9 mouse cellular contexts compared by ENCODE assay signal in the genomic region with DNA sequence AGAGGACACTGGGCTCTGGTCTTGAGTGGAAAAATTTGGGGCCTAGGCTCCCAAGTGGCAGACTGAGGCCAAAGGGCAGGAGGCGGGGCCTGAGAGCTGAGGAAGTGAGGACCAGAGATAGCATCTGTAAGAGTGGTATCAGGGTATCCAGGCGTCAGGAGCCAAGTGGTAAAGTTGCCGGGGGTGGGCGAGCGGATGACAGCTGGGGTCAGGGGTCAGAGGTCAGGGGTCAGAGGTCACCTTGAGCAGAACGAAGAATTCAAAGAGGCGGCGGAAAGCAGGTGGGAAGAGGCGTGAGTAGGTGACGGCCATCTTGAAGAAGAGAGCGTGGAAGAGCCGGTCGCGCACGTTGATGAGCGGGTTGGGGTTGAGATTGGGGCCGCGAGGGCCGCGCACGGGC. TPM values are rescaled to one million over a fixed set of nuclear protein-coding genes. Genes with fewer than 3 reads are reported as not detected.
DNase-seq lines count a peak whose midpoint lies in the region; ATAC-seq and TF ChIP-seq lines count a peak whose summit lies in the region.
"Had no signal": no experiment of that assay in that cellular context is flagged by ENCODE, and none has a peak within 500 bp of the region (broad histone marks: within the 10 kb centered on the region; RNA-seq: fewer than 3 reads in every experiment).

No protein-coding gene starts in this region.

- peak overlapping the region; percentile 77 to 85 for H3K4me3 ChIP-seq in MEL (ENCODE audit: control insufficient read depth in 1 of 2, insufficient read depth in 1 of 2, low read depth in 2 of 2, low read length in 2 of 2)
- H3K4me3 ChIP-seq in hindbrain, embryonic 14.5 days (replicated peaks; ENCODE audit: low read length) = peak overlapping the region; percentile 48
- H3K4me3 ChIP-seq in left cerebral cortex, adult 2 months = peak overlapping the region; percentile 77

- H3K9me3 ChIP-seq in MEL (replicated peaks; ENCODE audit: insufficient read depth, low read length) = no peaks in the 10 kb centered on the region
- H3K9me3 ChIP-seq in hindbrain, embryonic 14.5 days (ENCODE audit: control insufficient read depth, low read length) = no peaks in the 10 kb centered on the region

- TF ChIP-seq EP300 in MEL (IDR thresholded peaks at IDR 0.05; ENCODE audit: low read depth in 1 of 2, low read length in 2 of 2) = peak in 1 of 2 experiments; percentile 57; a peak in 3 of 4 replicates

- peak in 1 of 2 experiments; percentile 40; a peak in 1 of 4 replicates for TF ChIP-seq POLR2A in MEL (IDR thresholded peaks at IDR 0.05; ENCODE audit: control insufficient read depth in 1 of 2, insufficient read depth in 1 of 2, low read depth in 1 of 2, low read length in 2 of 2, poor library complexity in 1 of 2)

- H3K79me2 ChIP-seq in MEL (ENCODE audit: control insufficient read depth, insufficient read depth, low read length, poor library complexity) = peaks cover 30% of the 10 kb centered on the region

- H3K4me1 ChIP-seq in MEL (ENCODE audit: control insufficient read depth in 1 of 2, insufficient read depth in 2 of 2, low read length in 2 of 2) = peaks cover 0 to 11% of the 10 kb centered on the region in 2 experiments; a peak in 2 of 4 replicates
- H3K4me1 ChIP-seq in hindbrain, embryonic 14.5 days (replicated peaks; ENCODE audit: control insufficient read depth, insufficient read depth, low read length) = peaks cover 28% of the 10 kb centered on the region

- no peaks in the 10 kb centered on the region for H3K27me3 ChIP-seq in MEL (ENCODE audit: control insufficient read depth in 1 of 2, insufficient read depth in 2 of 2, low read length in 2 of 2)
- peaks cover 17% of the 10 kb centered on the region for H3K27me3 ChIP-seq in hindbrain, embryonic 14.5 days (ENCODE audit: control insufficient read depth, insufficient read depth, low read length)

- no peak for TF ChIP-seq RAD21 in MEL (IDR thresholded peaks at IDR 0.05; ENCODE audit: low read depth, low read length)

- no peak for ATAC-seq in hindbrain, embryonic 14.5 days (ENCODE audit: low FRiP score)

- H3K9ac ChIP-seq in MEL (ENCODE audit: control insufficient read depth, low read depth, low read length, poor library complexity, severe bottlenecking) = peak overlapping the region; percentile 85
- H3K9ac ChIP-seq in hindbrain, embryonic 14.5 days = peak overlapping the region; percentile 82

- H3K27ac ChIP-seq in MEL (ENCODE audit: control insufficient read depth, low read depth, low read length) = peak overlapping the region; percentile 77
- H3K27ac ChIP-seq in hindbrain, embryonic 14.5 days = peak overlapping the region; percentile 97
- H3K27ac ChIP-seq in left cerebral cortex, adult 2 months = peak overlapping the region; percentile 87

- TF ChIP-seq CTCF in MEL (IDR thresholded peaks at IDR 0.05 in 2 of 3, conservative IDR thresholded peaks at IDR 0.05 in 1 of 3; ENCODE audit: control insufficient read depth in 1 of 3, insufficient read depth in 1 of 3, low read depth in 2 of 3, low read length in 3 of 3, poor library complexity in 1 of 3, severe bottlenecking in 1 of 3) = no peak
- TF ChIP-seq CTCF in left cerebral cortex, adult 2 months (IDR thresholded peaks at IDR 0.05) = no peak

- peaks cover 0 to 5% of the 10 kb centered on the region in 2 experiments; a peak in 2 of 4 replicates for H3K36me3 ChIP-seq in MEL (ENCODE audit: control insufficient read depth in 1 of 2, insufficient read depth in 2 of 2, low read length in 2 of 2)
- H3K36me3 ChIP-seq in hindbrain, embryonic 14.5 days (replicated peaks; ENCODE audit: control insufficient read depth, insufficient read depth) = peaks cover 17% of the 10 kb centered on the region

- intact Hi-C loops in left cerebral cortex, adult 2 months (cut with DNase I) = loop anchor here (1.0 to 10.0 kb wide), 4 partner anchors 23 to 261 kb away; a partner anchor contains a TSS

- H3K4me2 ChIP-seq in hindbrain, embryonic 14.5 days (replicated peaks) = peak overlapping the region; percentile 92

- peak; percentile 69 for DNase-seq in MEL (ENCODE audit: low read depth, low spot score)
- peak; percentile 65 to 78 for DNase-seq in cerebellum, adult 18-20 months
- DNase-seq in frontal cortex, postnatal 10 days (ENCODE audit: low spot score in 2 of 2) = peak; percentile 72 to 82
- DNase-seq in hindbrain, embryonic 14.5 days (ENCODE audit: low spot score) = peak; percentile 57
- DNase-seq in left cerebral cortex, adult 2 months (ENCODE audit: extremely low spot score in 1 of 2, low spot score in 2 of 2) = peak; percentile 58 to 68
- DNase-seq in lung, postnatal 4 days = peak; percentile 69 to 72
- DNase-seq in right cerebral cortex, adult 2 months (ENCODE audit: low spot score in 2 of 2) = peak; percentile 50 to 63
- DNase-seq in urinary bladder, postnatal 14 days (ENCODE audit: low spot score) = peak; percentile 52

- WGBS in hindbrain, embryonic 14.5 days = 1% methylated on average over 20 of the region's 21 CpGs

TF ChIP-seq in MEL, 35 proteins besides CTCF, POLR2A, EP300 and RAD21:
- TF ChIP-seq TAL1 (IDR thresholded peaks at IDR 0.05; ENCODE audit: low read length) = peak; percentile 21; the same call in 1 of the 2 replicates
- peak; percentile 25; the same call in 1 of the 2 replicates for TF ChIP-seq MAX (IDR thresholded peaks at IDR 0.05; ENCODE audit: low read length)
- 0 out of 2 replicates have a peak, but pooled peaks have one; percentile 37 for TF ChIP-seq ETS1 (IDR thresholded peaks at IDR 0.05; ENCODE audit: low read depth, low read length)
- TF ChIP-seq HCFC1 (IDR thresholded peaks at IDR 0.05; ENCODE audit: low read depth, low read length) = peak; percentile 75
- TF ChIP-seq GATA1 (IDR thresholded peaks at IDR 0.05; ENCODE audit: low read depth, low read length) = peak; percentile 67
- no peak for TF ChIP-seq MYC (IDR thresholded peaks at IDR 0.05; ENCODE audit: low read depth, low read length)
- TF ChIP-seq TCF12 (IDR thresholded peaks at IDR 0.05; ENCODE audit: low read depth, low read length) = peak; percentile 54; the same call in 1 of the 2 replicates
- no peak for TF ChIP-seq SMC3 (IDR thresholded peaks at IDR 0.05; ENCODE audit: low read depth, low read length)
- TF ChIP-seq CHD2 (IDR thresholded peaks at IDR 0.05; ENCODE audit: low read length) = peak; percentile 80
TF ChIP-seq in MEL: peak in this region for 7.

RNA-seq across cellular contexts. Expression of a gene that starts 0.5 kb away (rescaled TPM):
- 58.2 and 62.0 TPM in 2 replicates for total RNA-seq in MEL (2012; rRNA removed)
- polyA plus RNA-seq in MEL (2012; ENCODE audit: insufficient read depth in 1 of 2, insufficient read length in 2 of 2, low read depth in 1 of 2, low replicate concordance in 2 of 2, missing spikeins in 1 of 2) = 100 to 1,000 TPM in 1 of 2 experiments, not detected in 1; 150 TPM
- polyA plus RNA-seq in hindbrain, embryonic 14.5 days (2014; fragmentation: Nextera tagmentation; extraction: Ambion mirVana) = 22.6 and 22.8 TPM in 2 replicates
- 100 to 1,000 TPM; 122 to 126 TPM for total RNA-seq in left cerebral cortex, adult 2 months (2021)

RNA-seq across cellular contexts. Expression of a gene that starts 4.7 kb away (rescaled TPM):
- 8.7 and 9.1 TPM in 2 replicates for total RNA-seq in MEL (2012; rRNA removed)
- polyA plus RNA-seq in MEL (2012; ENCODE audit: insufficient read depth in 1 of 2, insufficient read length in 2 of 2, low read depth in 1 of 2, low replicate concordance in 2 of 2, missing spikeins in 1 of 2) = 10 to 100 TPM in 1 of 2 experiments, not detected in 1; 25.3 TPM
- 28.4 and 37.6 TPM in 2 replicates for polyA plus RNA-seq in hindbrain, embryonic 14.5 days (2014; fragmentation: Nextera tagmentation; extraction: Ambion mirVana)
- total RNA-seq in left cerebral cortex, adult 2 months (2021) = 1 to 10 TPM; 5.6 to 8.0 TPM

RNA-seq across cellular contexts. Expression of a gene that starts 12.6 kb away (rescaled TPM):
- 7.4 and 7.7 TPM in 2 replicates for total RNA-seq in MEL (2012; rRNA removed)
- polyA plus RNA-seq in MEL (2012; ENCODE audit: insufficient read depth in 1 of 2, insufficient read length in 2 of 2, low read depth in 1 of 2, low replicate concordance in 2 of 2, missing spikeins in 1 of 2) = 10 to 100 TPM in 1 of 2 experiments, not detected in 1; 16.8 TPM
- polyA plus RNA-seq in hindbrain, embryonic 14.5 days (2014; fragmentation: Nextera tagmentation; extraction: Ambion mirVana) = 4.1 and 4.5 TPM in 2 replicates
- 10 to 100 TPM; 13.5 to 13.8 TPM for total RNA-seq in left cerebral cortex, adult 2 months (2021)

RNA-seq across cellular contexts. Expression of a gene that starts 13.2 kb away (rescaled TPM):
- total RNA-seq in MEL (2012; rRNA removed) = 0.16 and 0.42 TPM in 2 replicates
- 1 to 10 TPM in 1 of 2 experiments, not detected in 1; 1.1 TPM for polyA plus RNA-seq in MEL (2012; ENCODE audit: insufficient read depth in 1 of 2, insufficient read length in 2 of 2, low read depth in 1 of 2, low replicate concordance in 2 of 2, missing spikeins in 1 of 2)
- 0.30 and 0.33 TPM in 2 replicates for polyA plus RNA-seq in hindbrain, embryonic 14.5 days (2014; fragmentation: Nextera tagmentation; extraction: Ambion mirVana)
- under 1 TPM; 0.14 to 0.20 TPM for total RNA-seq in left cerebral cortex, adult 2 months (2021)
- polyA plus RNA-seq: large intestine, adult 2 months had no signal

RNA-seq across cellular contexts. Expression of a gene that starts 23.7 kb away (rescaled TPM):
- total RNA-seq in MEL (2012; rRNA removed) = 94.5 and 107 TPM in 2 replicates
- 10 to 100 TPM in 1 of 2 experiments, not detected in 1; 89.5 TPM for polyA plus RNA-seq in MEL (2012; ENCODE audit: insufficient read depth in 1 of 2, insufficient read length in 2 of 2, low read depth in 1 of 2, low replicate concordance in 2 of 2, missing spikeins in 1 of 2)
- 91.8 and 97.8 TPM in 2 replicates for polyA plus RNA-seq in hindbrain, embryonic 14.5 days (2014; fragmentation: Nextera tagmentation; extraction: Ambion mirVana)
- 10 to 100 TPM; 45.4 to 49.4 TPM for total RNA-seq in left cerebral cortex, adult 2 months (2021)
